Mouse (Mus musculus) midbrain, embryonic 14.5 days (tissue): ENCODE measurements around the gene Hpd. TPM values are rescaled to one million over a fixed set of nuclear protein-coding genes. Genes with fewer than 3 reads are reported as not detected.

Experiments
- ATAC-seq: fragments of 200-750 bp; cut with Nextera tagmentation; 2 replicates; pipeline ENCODE4 v1.8.0; 2017; ENCODE audit warnings: moderate number of reproducible peaks, moderate library complexity; ENCODE audit not compliant: low FRiP score, low TSS enrichment
- DNase-seq: peaks from one replicate; pipeline ENCODE4 v3.0.0-alpha.2; 2015
- H3K27ac ChIP-seq: fragments of 300-500 bp; sonication (generic); replicated peaks from 2 replicates; pipeline ENCODE4 v1.5.1; 2014; ENCODE audit warnings: mild to moderate bottlenecking, low read depth, low read length, moderate library complexity
- H3K27me3 ChIP-seq: fragments of 300-500 bp; sonication (generic); 2 replicates; pipeline ENCODE4 v1.6.1; 2014; ENCODE audit warnings: low read length, control low read depth, mixed read lengths; ENCODE audit not compliant: control insufficient read depth, insufficient read depth
- H3K36me3 ChIP-seq: fragments of 300-500 bp; sonication (generic); 2 replicates; pipeline ENCODE4 v1.6.1; 2014; ENCODE audit warnings: low read length, control low read depth; ENCODE audit not compliant: control insufficient read depth, insufficient read depth
- H3K4me1 ChIP-seq: fragments of 300-500 bp; sonication (generic); 2 replicates; pipeline ENCODE4 v1.6.1; 2014; ENCODE audit warnings: mild to moderate bottlenecking, antibody characterized with exemption, low read length, control low read depth; ENCODE audit not compliant: control insufficient read depth, insufficient read depth
- H3K4me2 ChIP-seq: fragments of 300-500 bp; sonication (generic); 2 replicates; pipeline ENCODE4 v1.6.1; 2014; ENCODE audit warnings: mild to moderate bottlenecking, low read length, moderate library complexity
- H3K4me3 ChIP-seq: fragments of 300-500 bp; sonication (generic); replicated peaks from 2 replicates; pipeline ENCODE4 v1.5.1; 2014; ENCODE audit warnings: low read depth, low read length
- H3K9ac ChIP-seq: fragments of 300-500 bp; sonication (generic); replicated peaks from 2 replicates; pipeline ENCODE4 v1.6.1; 2014; ENCODE audit warnings: mild to moderate bottlenecking, low read length, moderate library complexity
- H3K9me3 ChIP-seq: fragments of 300-500 bp; sonication (generic); 2 replicates; pipeline ENCODE4 v1.6.1; 2016; ENCODE audit warnings: low read length, control low read depth, mixed read lengths; ENCODE audit not compliant: control insufficient read depth
- WGBS: fragments of 180-500 bp; shearing (Covaris S2); extraction: QIAGEN DNeasy Blood & Tissue Kit; methylation state at CpG from one replicate; pipeline ENCODE4 v1.1.7; 2014; 5-methylcytosine and 5-hydroxymethylcytosine counted together
- polyA plus RNA-seq: library from polyadenylated mRNA; unstranded; fragments of >200 nt; fragmentation: Nextera tagmentation; extraction: Ambion mirVana; gene quantifications from 2 replicates; pipeline ENCODE4 v1.2.1, GENCODE M21; 2014

Hpd gene
- polyA plus RNA-seq, 1 experiment from 2014 or later = not detected

DNA sequence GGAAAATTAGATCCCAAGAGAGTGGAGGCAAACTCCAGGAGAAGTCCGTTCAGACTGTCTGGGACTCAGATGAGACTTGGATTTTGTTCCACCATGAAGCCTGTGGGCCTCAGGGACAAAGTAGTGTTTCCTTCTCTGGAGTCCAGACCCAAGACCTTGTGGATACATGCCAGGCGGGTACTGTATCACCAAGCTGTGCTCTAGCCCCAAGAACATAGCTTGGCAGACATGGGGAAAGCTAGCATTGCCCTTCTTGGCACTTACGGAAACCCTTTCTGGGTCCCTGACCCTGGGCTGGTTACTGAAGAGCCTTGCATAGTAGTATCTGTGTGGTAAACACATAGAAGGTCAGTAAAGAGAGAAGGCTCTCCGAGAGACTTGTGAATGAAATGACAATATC is 23.1 kb downstream of the Hpd start:
- ATAC-seq = no peak
- no peak overlapping the region for H3K27ac ChIP-seq
- no peaks in the 10 kb centered on the region for H3K9me3 ChIP-seq
- no peak overlapping the region for H3K4me3 ChIP-seq
- no peak for DNase-seq
- no peak overlapping the region for H3K9ac ChIP-seq
- WGBS = 93% methylated on average over 4 of the region's 4 CpGs
- H3K36me3 ChIP-seq = peaks cover 95% of the 10 kb centered on the region
- H3K27me3 ChIP-seq = no peaks in the 10 kb centered on the region
- no peak overlapping the region for H3K4me2 ChIP-seq
- H3K4me1 ChIP-seq = no peaks in the 10 kb centered on the region

DNA sequence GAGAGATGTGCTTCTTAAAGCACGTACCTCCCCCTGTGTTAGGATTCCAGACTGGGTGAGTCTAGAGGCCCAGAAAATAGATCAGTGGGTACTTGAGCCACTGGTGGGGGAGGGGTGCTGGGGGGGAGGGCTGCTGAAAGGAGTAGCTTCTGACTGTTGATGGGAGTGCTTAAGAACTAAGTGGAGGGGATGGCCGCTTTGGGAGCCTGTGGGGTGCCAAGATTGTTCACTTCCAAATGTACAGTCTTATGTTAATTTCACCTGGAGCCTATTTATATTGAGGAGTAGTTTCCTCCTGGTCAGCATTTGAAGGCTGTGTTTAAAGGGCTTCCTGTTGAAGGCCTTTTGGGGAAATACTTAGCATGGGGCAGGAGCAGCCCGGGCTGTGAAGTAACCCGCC is 24.6 kb downstream of the Hpd start:
- 87% methylated on average over 4 of the region's 4 CpGs for WGBS
- Histone ChIP-seq H3K4me2 (no peak overlapping the region), H3K4me3 (no peak overlapping the region), H3K27ac (no peak overlapping the region), H3K4me1 (no peaks in the 10 kb centered on the region), H3K27me3 (no peaks in the 10 kb centered on the region), H3K36me3 (peaks cover 95% of the 10 kb centered on the region), H3K9me3 (no peaks in the 10 kb centered on the region), H3K9ac (no peak overlapping the region)
- DNase-seq (no peak), ATAC-seq (no peak)

DNA sequence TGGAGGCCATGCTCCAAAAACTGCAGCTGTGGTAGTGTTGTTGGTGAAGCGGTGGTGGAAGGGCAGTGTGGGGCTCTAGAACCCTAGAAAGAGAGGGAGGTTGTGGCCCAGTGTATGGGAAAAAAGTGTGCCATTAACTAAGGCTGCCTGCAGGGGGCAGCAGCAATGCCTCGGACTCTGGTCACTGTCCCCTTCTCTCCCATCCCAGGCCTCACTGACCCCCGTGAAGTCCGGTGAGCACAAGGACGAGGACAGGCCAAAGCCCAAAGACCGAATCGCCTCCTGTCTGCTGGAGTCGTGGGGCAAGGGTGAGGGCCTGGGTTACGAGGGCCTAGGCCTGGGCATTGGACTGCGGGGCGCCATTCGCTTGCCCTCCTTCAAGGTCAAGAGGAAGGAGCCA is 25.8 kb downstream of the Hpd start:
- no peak for ATAC-seq
- Histone ChIP-seq H3K27me3 (no peaks in the 10 kb centered on the region), H3K9ac (no peak overlapping the region), H3K36me3 (peaks cover 95% of the 10 kb centered on the region), H3K4me2 (no peak overlapping the region), H3K4me3 (no peak overlapping the region), H3K4me1 (no peaks in the 10 kb centered on the region), H3K27ac (no peak overlapping the region), H3K9me3 (no peaks in the 10 kb centered on the region)
- WGBS = 86% methylated on average over 12 of the region's 12 CpGs
- no peak for DNase-seq

DNA sequence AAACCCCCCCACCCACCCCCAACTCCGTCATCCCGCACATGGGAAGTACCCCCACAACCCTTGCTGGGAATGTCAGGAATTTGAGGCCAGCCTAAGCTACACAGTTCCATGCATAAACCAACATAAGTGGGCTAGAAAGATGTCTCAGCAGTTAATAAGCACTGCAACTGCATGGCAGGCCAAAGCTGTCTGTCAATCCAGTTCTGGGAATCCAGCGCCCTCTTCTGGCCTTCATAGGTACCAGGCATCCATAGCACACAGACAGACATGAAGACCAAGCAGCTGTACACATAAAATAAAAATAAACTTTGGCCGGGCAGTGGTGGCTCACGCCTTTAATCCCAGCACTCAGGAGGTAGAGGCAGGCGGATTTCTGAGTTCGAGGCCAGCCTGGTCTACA is 27.1 kb downstream of the Hpd start:
- no peak overlapping the region for H3K4me3 ChIP-seq
- H3K9ac ChIP-seq = no peak overlapping the region
- peak; percentile 86 for DNase-seq
- H3K4me2 ChIP-seq = no peak overlapping the region
- no peak overlapping the region for H3K27ac ChIP-seq
- no peaks in the 10 kb centered on the region for H3K9me3 ChIP-seq
- WGBS = 54% methylated on average over 7 of the region's 7 CpGs
- peaks cover 95% of the 10 kb centered on the region for H3K36me3 ChIP-seq
- ATAC-seq = no peak
- H3K4me1 ChIP-seq = peaks cover 12% of the 10 kb centered on the region
- no peaks in the 10 kb centered on the region for H3K27me3 ChIP-seq

DNA sequence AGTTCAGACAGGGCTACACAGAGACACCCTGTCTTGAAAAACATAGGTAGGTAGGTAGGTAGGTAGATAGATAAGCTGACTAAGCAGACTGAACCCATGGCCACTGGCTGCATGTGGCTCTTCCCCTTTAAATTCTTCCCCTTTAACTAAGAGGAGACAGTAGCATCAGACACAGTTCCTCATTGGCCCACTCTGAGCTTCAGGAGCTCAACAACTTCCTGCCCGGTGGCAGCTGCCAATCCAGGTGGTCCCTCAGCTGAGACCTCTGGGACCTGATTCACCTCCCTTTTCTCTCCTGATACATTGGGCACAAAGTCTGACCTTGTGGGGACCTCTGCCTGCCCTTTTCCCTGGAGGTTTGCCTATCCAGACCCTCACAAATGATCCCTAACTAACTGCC is 29.6 kb downstream of the Hpd start:
- WGBS = 89% methylated on average over 1 of the region's 1 CpGs
- Histone ChIP-seq H3K9ac (no peak overlapping the region), H3K9me3 (no peaks in the 10 kb centered on the region), H3K4me1 (peaks cover 29% of the 10 kb centered on the region), H3K27ac (no peak overlapping the region), H3K4me3 (no peak overlapping the region), H3K4me2 (no peak overlapping the region), H3K27me3 (no peaks in the 10 kb centered on the region), H3K36me3 (peaks cover 88% of the 10 kb centered on the region)
- no peak for DNase-seq
- no peak for ATAC-seq

DNA sequence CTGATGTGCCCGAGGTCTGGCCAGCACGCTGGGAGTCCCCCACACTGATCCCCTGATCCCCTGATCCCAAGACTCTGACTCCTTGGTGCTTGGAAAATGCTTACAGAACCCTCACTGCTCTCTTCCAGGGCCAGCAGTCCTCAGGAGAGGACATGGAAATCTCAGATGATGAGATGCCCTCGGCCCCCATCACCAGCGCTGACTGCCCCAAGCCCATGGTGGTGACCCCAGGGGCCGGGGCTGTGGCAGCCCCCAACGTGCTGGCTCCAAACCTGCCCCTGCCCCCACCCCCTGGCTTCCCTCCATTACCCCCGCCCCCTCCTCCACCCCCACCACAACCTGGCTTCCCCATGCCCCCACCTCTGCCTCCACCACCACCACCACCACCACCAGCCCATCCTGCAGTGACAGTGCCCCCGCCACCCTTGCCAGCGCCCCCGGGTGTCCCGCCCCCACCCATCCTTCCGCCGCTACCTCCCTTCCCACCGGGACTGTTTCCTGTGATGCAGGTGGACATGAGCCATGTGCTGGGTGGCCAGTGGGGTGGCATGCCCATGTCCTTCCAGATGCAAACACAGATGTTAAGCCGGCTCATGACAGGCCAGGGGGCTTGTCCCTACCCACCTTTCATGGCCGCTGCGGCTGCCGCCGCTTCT is 30.7 kb downstream of the Hpd start:
- Histone ChIP-seq H3K36me3 (peaks cover 88% of the 10 kb centered on the region), H3K27me3 (no peaks in the 10 kb centered on the region), H3K4me3 (no peak overlapping the region), H3K9ac (no peak overlapping the region), H3K4me1 (peaks cover 29% of the 10 kb centered on the region), H3K4me2 (peak overlapping the region; percentile 60; the same call in 1 of the 2 replicates), H3K27ac (no peak overlapping the region), H3K9me3 (no peaks in the 10 kb centered on the region)
- no peak for DNase-seq
- no peak for ATAC-seq
- 96% methylated on average over 19 of the region's 19 CpGs for WGBS

DNA sequence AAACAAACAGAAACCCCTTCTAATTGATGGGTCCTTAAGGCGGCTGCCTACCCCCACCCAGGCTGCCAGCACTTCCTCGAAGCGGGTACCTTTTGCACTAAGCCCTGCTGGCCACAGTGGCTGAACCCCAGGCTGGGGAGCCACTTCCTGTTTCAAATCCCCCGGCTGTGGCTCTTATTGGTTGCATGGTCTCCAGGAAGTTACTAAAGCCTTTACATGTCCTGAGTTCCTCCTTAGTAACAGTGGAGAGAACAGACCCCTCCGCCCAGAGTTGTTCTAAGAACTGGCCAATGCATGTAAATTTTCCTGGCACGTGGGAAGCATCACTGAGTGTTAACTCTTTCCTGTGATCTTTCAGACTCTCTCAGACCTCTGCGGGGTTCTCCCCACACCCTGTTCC is 31.4 kb downstream of the Hpd start:
- H3K9me3 ChIP-seq = no peaks in the 10 kb centered on the region
- peak overlapping the region; percentile 36 for H3K4me3 ChIP-seq
- peaks cover 88% of the 10 kb centered on the region for H3K36me3 ChIP-seq
- ATAC-seq (no peak), DNase-seq (peak; percentile 67)
- 47% methylated on average over 7 of the region's 7 CpGs for WGBS
- H3K4me1 ChIP-seq = peaks cover 29% of the 10 kb centered on the region
- H3K27me3 ChIP-seq = no peaks in the 10 kb centered on the region
- peak overlapping the region; percentile 60 for H3K4me2 ChIP-seq
- H3K9ac ChIP-seq = peak overlapping the region; percentile 29; the same call in 1 of the 2 replicates
- no peak overlapping the region for H3K27ac ChIP-seq

DNA sequence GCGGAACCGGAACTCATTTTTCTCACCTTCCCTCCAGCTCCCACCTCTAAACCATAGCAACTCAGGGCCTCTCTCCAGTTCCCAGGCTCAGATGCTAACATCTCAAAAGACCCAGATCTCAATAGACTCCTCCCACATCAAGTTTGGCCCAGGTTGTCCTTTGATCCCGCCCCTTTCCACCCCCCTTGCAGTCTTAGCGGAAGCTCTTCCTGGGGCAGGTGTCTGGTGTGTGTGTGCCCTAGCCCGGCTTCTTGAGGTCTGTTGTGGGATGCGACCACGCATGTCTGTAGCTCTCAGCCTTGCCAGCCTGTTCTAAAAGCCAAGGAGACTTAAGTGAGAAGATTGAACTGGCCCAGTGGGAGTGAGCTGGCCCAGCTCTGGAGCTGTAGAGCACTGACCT is 31.9 kb downstream of the Hpd start:
- 44% methylated on average over 7 of the region's 7 CpGs for WGBS
- no peak for DNase-seq
- peak overlapping the region; percentile 60 for H3K4me2 ChIP-seq
- H3K4me3 ChIP-seq = peak overlapping the region; percentile 36
- peak overlapping the region; percentile 29 for H3K9ac ChIP-seq
- no peak for ATAC-seq
- no peaks in the 10 kb centered on the region for H3K9me3 ChIP-seq
- H3K27me3 ChIP-seq = no peaks in the 10 kb centered on the region
- H3K27ac ChIP-seq = no peak overlapping the region
- H3K4me1 ChIP-seq = peaks cover 33% of the 10 kb centered on the region
- H3K36me3 ChIP-seq = peaks cover 86% of the 10 kb centered on the region
